Mouse (Mus musculus): Measurements from ENCODE around the gene Slc7a15.

The Slc7a15 gene

GRCm38 (mm10) chr12:8482169-8482568 lies 116.7 kb downstream of the Slc7a15 start:
- no peak for DNase-seq (ENCODE audit: low spot score)

All from urinary bladder, postnatal 25 days (tissue).